Mouse (Mus musculus) cerebellum, adult 2 months (tissue): Measurements from ENCODE around the gene Siae.

Source experiments
- CTCF ChIP-seq: fragments of 200-500 bp; IDR thresholded peaks from 2 replicates; pipeline ENCODE4 v1.5.1; 2011; ENCODE audit warnings: low read depth, mild to moderate bottlenecking, control low read depth, low read length, moderate library complexity, borderline replicate concordance; ENCODE audit not compliant: insufficient read depth
- POLR2A ChIP-seq: fragments of 200-500 bp; IDR thresholded peaks from 2 replicates; pipeline ENCODE4 v1.6.1; 2011; ENCODE audit warnings: low read length, control low read depth, borderline replicate concordance; ENCODE audit not compliant: insufficient read depth

DNA sequence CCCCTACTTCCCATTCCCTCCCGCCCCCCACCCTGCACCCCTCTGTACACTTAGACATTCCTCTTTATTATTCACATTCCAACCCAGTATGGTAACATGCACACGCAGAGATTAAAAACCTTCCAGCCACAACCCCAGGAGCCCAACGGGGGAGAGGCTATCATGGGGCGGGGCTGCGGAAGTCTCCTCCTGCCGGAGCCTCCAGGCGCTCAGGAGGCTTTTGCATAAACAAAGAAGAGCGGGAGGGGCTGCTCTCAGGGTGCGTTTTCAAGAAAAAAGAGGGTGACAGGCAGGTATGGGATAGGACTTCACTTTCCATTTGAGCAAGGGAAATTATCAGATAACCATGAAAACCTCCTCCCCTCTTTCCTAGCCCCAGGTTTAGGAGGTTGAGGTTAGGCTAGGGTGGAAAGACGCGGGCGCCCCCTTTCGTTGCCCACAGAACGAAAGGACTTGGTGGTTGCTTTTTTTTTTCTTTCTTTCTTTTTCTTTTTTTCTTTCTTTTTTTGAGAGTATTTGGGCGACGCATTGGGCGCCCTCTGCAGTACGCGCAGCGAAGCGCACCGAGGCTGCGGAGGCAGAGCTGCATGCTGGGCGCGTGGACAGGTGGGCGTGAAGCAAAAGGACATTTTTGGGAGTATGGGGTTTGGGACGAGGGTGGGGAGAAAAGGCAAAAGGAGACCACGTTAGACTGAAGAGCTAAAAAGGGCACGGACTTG lies 10.9 kb upstream of the Siae start:
- TF ChIP-seq CTCF (peak; percentile 76), POLR2A (no peak)
